Mouse (Mus musculus) frontal cortex, adult 2 months (tissue): ENCODE measurements around the gene Hnrnph3. TPM values are rescaled to one million over a fixed set of nuclear protein-coding genes. Genes with fewer than 3 reads are reported as not detected.
A peak's percentile ranks its signal among the peaks of the same experiment; 100 is the strongest.
"Not testable (repeated sequence)": the region's sequence is repeated elsewhere in the genome, so short reads cannot be mapped to it uniquely, and the experiment has no call there.

Experiments used
- DNase-seq, 2 experiments: peaks; one replicate each; pipeline ENCODE4 v3.0.0; 2022; ENCODE audit warnings: low spot score in 1 of 2; ENCODE audit errors: extremely low spot score in 1 of 2
- polyA plus RNA-seq: library from polyadenylated mRNA; depleted of rRNA; stranded (reverse); fragments of >200 nt; gene quantifications from 2 replicates; pipeline ENCODE4 v1.2.3, GENCODE M21; 2012; rRNA removed

The Hnrnph3 gene
- polyA plus RNA-seq: 101 and 114 TPM in 2 replicates

DNA sequence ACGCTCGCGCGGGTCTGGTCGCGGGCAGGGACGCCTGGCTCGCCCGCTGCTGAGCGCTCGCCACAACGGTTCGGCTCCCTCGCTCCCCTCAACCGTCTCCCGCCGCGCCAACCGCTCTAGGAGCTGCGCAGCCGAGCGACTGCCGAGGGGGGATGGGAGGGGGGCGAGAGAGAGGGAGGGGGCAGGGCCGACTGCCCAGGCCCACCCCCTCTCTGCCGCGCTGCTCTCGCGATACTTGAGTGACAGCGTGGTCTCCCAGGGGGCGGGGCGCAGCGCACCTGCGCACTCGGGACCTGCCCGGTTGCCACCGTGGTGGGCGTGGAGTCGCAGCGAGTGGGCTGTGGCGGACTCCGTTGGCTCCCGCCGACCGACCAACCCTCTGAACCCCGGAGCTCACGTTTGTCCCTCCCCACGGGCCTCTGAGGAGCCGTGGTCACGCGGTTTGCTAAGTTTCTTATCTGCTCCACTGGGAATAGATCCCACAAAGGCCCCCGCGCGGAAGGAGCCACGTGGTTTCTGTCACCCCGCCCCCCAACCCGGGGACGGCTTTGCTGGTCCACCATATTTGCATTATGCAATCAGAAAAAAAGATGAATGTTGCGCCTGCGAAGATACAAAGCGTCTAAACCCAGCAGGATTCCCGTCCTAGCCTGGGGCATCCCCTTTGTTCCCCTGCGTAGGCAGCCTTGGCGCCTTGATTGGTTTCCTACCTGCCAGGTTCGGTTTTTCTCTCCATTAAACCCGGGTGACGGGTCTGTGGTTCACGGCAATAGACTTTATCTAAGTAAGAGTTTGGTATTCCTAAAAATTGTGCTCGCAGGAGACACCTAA is at the start of gene Hnrnph3, which contains the start of gene Pbld2:
TSS of gene Hnrnph3 (minus strand) at position 469 of the 831 bp plus-strand sequence.
TSS of gene Pbld2 (plus strand) at position 567 of the 831 bp plus-strand sequence.
- DNase-seq: peak; percentile 96 to 99

DNA sequence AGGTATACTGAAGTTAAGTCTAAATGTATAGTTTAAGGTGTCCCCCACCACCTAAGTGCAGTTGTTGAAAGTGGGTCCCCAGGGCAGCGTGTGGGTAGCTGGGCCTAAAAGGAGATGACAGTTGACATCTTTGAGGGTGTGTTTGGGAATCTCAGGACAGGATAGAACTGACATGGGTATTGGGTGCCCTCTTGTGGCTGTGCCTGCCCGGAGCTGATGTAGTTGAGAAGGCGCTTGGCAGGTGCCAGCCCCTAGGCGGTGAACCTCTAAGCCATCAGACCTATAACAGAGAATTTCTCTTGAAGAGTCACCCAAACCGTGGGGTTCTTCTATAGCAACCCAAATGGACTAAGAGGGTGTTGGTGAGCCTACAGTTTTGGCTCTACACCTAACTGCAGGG is 42.0 kb upstream of the Hnrnph3 start:
- DNase-seq: peak; percentile 28 to 88

DNA sequence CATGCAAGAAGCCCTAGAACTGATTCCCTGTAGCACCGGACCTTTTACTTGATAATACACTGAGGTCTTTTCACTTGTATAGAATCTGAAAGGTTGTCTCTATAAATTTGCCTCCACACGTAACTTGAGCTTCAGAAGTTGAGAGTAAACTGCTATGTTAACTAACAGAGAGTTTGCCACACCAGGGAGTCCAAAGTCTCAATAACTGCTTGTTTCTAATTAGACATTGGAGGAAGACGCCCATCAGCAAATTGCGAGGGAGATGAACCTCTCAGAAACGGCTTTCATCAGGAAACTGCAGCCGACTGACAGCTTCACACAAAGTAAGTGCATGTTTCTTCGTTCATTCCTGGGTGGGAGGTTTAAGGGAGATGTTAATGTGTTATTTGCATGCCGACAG is 41.5 kb upstream of the Hnrnph3 start:
- DNase-seq: no peak

GRCm38 (mm10) chr10:63064516-63064915 is 40.5 kb upstream of the Hnrnph3 start:
- DNase-seq: no peak

GRCm38 (mm10) chr10:63063365-63063764 is 39.3 kb upstream of the Hnrnph3 start:
- DNase-seq: no peak

DNA sequence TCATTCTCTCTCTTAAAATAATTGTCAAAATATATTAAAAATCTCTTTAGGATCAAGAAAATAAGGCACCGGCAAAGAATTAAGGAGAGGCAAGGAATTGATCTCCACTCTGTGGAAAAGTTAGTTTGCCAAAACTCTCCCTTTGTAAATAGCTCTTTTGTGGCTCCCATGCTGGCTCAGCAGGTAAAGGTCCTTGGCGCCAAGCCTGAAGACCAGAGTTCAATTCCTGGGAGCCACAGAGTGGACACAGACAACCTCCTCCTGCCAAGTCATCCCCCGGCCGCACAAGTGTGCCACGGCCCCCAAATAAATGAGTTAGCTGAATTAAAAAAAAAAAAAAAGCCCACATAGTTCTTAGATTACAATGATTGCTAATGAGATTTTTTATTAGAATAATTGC is 38.7 kb upstream of the Hnrnph3 start:
- no peak for DNase-seq

DNA sequence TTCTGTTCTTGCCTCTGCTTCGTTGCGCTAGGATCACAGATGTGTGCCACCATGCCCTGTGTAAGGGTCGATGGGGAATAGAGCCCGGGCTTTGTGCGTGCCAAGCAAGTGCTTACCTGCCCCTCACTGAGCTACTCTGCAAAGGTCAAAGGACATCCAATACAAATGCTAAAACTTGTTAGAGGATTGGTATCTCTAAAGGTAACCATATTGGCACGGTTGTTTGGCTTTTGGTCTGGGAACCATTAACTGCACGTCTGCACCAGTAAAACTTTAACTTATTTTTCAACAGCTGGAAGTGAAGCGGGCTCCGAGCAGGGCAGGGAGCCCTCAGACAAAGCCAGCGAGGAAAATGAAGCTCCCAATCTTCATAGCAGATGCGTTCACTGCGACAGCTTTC is 37.2 kb upstream of the Hnrnph3 start:
- no peak for DNase-seq

GRCm38 (mm10) chr10:63060406-63060805 is 36.4 kb upstream of the Hnrnph3 start:
- no peak for DNase-seq

DNA sequence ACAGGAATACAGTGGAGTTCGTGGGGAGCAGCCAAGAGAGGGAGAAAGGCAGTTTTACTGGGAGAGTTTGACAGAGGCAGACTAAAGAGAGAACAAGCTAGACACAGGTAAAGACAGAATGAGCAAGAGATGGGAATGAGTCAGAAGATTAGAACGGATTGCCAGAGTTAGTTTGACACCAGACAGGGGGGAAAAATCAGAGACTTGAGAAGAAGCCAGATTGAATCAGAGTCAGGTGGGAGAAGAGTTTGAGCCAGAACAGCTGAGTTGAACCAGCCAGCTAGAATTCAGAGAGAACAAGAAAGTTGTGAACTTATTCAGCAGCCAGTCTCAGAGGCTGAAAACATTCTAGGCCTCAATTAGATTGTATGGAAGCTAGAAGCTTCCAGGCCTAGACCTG is 35.8 kb upstream of the Hnrnph3 start, which contains the start of gene Pbld1:
TSS of gene Pbld1 (plus strand) at position 301 of the 400 bp plus-strand sequence.
- no peak for DNase-seq

DNA sequence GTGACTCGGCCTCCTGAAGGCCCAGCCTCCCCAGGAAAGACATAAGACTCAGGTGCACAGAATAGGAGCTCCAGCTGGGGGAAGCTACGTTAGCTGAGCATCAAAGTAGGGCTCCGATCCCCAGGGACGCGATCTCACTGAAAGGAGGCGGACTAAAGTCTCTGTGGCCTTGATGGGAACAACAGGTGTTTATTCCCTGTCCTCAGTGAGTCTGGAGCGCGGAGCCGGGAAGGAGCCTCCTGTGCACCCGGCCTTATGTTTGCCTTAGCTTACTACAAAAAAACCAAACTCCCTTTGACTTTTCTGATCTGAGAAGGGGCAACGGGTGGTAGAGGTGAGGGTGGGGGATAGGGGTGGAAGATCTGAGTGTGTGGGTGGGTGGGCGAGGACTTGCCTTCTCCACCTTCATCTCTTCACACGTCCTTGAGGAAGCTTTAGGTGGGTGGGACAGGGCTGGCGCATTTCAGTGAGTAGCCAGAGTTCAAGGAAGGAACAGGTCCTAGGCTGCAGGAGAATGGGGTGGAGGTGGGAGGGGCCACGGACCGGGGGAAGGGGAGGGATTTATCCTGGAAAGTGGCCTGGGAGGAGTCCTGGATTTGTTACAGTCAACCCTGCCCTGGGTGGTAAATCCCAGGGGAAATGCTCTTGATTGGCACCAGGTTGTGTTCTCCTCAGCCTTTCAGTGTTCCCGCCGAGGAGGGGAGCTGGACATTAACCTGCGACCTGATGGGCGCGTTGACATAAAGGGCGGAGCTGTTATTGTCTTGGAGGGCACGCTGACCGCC is 33.1 kb upstream of the Hnrnph3 start:
- no peak for DNase-seq

- no peak for DNase-seq
Observed at GRCm38 (mm10) chr10:63054586-63054985, 30.6 kb upstream of the Hnrnph3 start.

DNA sequence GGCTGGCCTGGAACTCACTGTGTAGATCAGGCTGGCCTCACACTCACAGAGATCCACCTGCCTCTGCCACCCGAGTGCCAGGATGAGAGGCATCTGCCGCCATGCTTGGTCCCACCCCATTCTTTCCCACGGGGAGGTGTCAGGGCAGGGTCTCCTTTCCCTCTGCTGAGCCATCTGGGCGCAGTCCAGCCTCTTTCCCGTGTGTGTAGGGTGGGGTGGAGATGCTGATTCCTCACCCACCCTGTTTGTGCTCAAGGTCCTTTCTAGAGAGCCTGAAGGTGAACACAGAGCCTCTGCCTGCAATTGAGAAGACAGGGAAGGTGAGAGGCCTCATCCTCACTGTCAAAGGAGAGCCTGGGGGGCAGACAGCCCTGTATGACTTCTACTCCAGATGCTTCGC is 30.1 kb upstream of the Hnrnph3 start:
- not testable (repeated sequence) for DNase-seq

DNA sequence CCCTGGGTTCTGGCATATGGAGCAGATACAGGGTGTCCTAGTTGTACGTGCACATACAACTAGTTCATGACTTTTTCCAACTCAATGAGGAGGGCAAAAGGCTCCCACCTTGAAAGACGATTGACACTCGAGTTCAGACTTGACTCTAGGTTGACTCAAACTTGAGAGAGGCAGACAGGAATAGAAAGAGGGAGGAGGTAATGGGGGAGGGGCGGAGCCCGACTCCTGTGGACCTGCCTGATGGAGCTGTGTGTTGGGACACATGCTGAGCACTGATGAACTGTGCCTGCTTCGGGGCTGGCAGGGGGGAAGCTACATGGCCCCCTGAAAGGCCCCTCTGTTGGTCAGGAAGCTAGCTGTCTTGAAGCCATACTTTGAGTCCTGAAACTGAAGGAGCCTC is 29.0 kb upstream of the Hnrnph3 start:
- DNase-seq: no peak

DNA sequence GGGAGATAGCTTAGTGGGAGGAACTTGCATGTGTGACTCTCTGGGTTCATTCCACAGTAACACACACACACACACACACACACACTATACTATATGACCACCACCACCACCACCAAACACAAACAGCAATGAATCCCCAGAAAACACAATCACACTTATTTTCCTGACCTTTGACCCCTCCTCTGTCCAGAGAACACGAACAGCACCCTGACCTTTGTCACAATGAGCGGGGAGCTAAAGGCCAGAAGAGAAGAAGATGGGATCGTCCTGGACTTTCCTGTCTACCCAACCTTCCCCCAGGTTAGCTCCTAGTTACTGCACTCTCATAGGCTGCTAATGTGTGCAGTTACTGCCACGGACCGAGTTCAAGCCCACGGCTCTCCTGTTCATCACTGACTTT is 28.0 kb upstream of the Hnrnph3 start:
- no peak for DNase-seq

DNA sequence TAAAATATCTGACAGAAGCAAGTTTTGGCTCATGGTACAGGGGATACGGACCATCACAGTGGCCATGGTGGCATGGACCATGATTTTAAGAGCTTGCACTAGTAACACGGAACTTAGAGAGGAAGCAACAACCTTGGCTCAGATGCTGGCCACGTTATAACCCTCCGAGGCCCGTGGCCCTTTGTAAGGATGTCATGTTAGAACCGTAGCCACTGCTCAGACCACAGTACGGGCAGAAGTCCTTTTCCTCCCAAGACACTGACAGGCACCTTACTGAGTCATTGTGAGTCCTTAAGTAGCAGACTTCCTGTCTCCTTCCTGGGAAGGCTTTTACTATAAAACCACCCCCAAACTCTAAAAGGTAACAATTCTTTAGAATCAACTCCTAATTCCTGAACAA is 27.2 kb upstream of the Hnrnph3 start:
- no peak for DNase-seq

- DNase-seq: no peak
Observed at GRCm38 (mm10) chr10:63049106-63049505, 25.1 kb upstream of the Hnrnph3 start.

DNA sequence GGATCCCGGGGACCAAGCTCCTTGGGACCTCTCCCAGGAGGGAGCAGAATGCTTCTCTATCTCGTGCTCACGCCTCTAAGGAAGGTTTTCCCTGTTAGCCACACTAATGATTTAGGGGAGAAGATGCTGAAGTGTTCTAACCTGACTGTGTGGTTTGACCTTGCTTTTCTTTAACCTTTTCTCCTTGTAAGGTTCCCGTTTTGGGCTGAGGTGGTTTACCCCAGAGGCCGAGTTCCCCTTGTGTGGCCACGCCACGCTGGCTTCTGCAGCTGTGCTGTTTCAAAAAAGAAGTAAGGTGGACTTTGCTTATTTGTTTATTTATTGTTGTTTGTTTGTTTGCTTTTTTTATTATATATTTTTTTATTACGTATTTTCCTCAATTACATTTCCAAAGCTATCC is 23.7 kb upstream of the Hnrnph3 start:
- DNase-seq: no peak

GRCm38 (mm10) chr10:63043154-63043553 is 19.1 kb upstream of the Hnrnph3 start:
- DNase-seq: no peak

GRCm38 (mm10) chr10:63039867-63040628 is 16.0 kb upstream of the Hnrnph3 start:
- DNase-seq: no peak

- no peak for DNase-seq
Observed at GRCm38 (mm10) chr10:63038571-63039320, 14.7 kb upstream of the Hnrnph3 start.
